Mouse (Mus musculus) frontal cortex, postnatal 14 days (tissue): Measurements from ENCODE around the gene Lrrk2.
A peak's percentile ranks its signal among the peaks of the same experiment; 100 is the strongest.

ENCODE experiments used
- DNase-seq, 2 experiments: peaks; one replicate each; pipeline ENCODE4 v3.0.0; 2022; ENCODE audit warnings: low spot score in 2 of 2

Gene Lrrk2

DNA sequence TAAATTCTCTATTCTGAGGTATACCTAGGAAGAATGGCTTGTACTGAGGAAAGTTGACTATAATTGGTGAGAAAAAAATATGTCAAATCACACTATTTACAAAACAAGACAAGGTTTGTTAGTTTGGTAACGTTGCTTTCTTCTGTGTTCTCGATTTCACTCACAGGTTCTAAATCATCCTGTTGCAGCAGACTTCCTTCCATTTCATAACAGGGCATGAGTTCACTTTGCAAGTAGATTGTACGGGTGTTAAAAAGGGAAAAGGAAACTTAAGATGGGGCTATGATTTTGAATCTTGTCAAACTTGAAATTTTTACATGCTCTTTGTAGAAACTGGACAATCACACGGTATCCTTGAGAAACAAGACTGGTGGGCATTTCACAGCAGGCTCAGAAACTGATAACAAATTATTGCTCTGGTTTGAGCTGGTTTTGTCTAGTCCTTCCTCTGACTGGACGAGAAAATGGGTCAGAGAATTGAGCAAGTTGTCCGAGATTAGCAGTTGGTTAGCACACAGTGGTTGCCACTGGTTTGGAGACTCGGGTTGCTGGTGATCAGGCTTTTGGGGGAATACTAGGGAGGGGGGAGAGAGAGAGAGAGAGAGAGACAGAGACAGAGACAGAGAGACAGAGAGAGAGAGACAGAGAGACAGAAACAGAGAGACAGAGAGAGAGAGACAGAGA is 13.0 kb downstream of the Lrrk2 start:
- DNase-seq, result no peak

DNA sequence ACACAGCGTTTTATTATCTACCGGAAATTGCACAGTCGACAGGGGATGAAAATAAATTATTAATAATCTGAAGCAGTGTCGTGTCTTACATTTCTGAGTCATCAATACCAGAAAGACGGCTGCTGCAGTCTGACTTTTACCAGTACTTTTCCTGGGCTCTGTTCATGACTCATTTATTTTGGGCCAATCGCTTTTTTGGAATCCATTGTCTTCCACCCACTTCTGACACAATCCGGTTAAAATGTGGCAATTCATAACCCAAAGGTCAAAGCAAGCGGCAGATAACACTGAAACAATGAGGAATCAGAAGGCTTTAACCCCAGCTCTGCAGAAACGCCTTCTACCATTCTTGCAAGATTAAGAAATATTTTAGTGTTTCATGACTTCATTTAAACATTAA is 17.7 kb downstream of the Lrrk2 start:
- no peak for DNase-seq

DNA sequence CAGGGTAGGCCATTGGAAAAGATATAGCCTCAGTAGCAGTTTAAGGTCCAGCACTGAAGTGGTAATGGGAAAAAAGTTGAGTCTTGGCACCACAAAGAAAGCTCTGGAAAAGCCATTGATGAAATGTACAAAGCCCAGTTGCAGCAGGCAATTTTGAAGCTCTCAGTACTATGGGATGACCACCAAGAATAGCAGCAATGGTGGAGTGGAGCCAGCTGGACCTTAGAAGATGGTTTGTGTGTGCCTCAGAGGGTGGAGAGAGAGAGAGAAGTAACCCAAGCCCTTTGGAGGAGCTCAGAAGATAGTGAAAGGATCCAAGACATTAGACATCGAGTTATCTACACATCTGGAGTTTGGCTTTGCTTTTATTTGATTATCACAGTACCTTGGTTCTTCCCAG is 20.1 kb downstream of the Lrrk2 start:
- no peak for DNase-seq

DNA sequence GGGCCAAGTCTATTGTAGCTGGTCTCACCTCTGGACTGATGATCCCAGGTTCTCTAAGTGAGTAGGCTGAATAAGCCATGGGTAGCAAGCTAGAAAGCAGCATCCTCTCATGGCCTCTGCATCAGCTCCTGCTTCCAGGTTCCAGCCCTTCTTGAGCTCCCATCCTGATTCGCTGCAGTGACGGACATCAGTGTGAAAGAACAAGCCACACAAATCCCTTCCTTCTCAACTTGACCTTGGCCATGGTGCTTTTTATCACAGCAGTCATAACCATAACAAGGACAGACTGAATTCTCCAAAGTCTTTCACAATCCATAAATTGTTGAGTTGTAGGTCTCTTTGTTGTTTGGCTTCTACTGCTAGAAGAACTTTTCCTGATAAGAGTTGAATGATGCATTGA is 20.9 kb downstream of the Lrrk2 start:
- no peak for DNase-seq

DNA sequence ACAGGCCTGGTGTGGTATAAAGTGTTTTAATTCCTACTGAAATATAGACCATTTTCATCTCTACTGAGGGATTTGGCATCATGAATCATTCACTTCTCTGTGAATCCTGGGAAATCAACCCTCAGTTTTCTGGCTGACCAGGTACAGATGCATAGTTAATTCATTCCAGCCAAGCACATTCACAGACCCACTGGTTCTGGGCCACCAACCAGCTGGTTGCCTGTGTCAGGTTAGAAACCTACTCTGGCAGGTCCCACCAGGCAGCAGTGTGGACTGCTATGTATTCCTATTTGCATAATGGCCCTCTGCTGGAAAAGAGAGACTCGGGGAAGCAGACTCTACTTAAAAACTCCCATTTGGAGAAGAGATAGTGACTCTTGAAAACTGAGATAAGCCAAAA is 27.9 kb downstream of the Lrrk2 start:
- DNase-seq, result no peak

DNA sequence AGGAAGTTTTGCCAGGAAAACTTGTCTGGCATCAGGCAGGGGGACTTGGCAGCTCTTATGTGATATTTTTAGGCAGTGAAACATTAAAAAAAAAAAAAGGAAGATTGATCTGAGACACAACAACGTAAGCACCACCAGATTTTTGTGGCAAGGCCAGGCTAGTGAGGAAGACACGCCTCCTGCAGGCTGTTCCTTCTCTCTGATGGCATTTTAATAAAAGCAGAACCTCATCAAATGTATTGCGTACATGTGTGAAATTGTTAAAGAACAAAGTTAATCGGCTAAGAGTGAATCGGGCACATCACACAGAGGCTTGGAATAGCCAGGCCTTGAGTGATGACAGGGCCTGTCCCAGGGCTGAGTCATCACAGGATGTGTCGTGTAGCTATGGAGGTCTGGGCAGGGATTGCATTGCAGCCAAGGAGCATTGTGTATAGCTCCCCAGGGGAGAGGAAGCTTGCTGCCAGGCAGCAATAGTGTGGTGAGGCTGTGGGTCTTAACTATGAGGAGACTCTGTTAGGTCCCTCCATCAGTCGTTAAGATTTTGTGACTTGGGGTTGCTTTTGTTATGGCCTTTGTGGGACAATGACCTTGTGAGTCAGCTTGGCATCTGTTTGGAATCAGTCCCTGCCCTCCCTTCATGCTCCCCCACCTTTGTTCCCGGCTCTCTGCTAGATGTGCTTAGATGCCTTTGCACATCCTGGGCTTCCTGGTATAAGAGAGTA is 30.2 kb downstream of the Lrrk2 start:
- DNase-seq, result no peak

DNA sequence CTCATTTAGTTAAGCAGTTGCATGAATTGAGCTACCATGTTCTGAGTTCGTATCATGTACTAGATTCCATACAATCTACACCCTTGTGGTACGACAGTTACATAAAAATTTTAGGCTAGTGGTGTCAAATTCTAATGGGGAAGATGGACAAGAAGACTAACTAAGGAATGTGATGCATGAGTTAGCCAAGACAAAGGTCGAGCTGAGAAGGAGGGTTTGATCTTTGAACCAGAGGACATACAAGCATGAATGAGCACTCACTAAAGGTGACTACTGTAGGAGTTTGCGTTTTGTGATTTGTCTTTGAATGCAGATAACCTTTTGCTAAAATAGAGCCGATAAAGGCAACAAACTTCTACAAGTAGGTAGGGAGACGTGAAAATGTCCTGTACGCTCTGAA is 31.1 kb downstream of the Lrrk2 start:
- no peak for DNase-seq

DNA sequence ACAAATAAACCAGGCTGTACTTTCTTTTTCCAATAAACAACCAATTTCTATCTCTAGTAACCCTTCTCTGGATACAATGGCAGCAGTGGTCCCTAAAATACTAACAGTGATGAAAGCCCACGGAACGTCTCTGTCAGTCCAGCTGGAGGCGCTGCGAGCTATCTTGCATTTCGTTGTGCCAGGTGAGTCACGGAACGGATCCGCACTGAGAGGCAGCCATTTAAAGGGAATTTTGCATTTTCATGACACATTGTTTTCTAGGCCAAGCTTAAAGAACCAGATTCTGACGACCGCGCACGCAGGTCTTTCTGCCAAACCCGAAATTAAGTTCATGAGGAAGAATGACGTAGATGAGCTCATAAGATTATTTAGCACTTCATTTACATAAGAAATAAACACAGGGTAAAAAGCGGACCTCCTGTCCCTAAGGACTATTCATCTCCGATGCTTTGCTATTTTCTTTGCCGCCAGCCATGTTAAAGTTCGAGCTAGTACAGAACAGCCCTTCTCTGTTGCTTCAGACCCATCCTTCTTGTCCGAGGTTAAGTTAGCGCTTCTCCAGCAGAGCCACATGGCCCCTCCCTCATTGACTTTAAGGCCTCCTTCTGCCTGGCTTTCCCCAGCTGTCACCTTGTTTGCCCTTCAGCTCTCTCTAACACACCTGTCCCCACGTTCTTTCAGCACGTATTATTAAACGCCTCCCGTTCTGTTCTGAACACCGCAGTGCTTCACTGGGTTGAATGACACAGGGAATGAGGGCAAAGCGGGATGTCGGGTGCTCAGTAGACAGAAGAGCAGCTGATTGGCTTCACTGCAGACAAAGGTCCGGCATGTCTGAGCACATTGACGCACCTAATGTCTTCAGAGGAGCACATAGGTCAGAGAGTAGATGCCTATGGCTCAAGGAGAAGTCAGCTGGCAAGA is 36.5 kb downstream of the Lrrk2 start:
- DNase-seq, result no peak

DNA sequence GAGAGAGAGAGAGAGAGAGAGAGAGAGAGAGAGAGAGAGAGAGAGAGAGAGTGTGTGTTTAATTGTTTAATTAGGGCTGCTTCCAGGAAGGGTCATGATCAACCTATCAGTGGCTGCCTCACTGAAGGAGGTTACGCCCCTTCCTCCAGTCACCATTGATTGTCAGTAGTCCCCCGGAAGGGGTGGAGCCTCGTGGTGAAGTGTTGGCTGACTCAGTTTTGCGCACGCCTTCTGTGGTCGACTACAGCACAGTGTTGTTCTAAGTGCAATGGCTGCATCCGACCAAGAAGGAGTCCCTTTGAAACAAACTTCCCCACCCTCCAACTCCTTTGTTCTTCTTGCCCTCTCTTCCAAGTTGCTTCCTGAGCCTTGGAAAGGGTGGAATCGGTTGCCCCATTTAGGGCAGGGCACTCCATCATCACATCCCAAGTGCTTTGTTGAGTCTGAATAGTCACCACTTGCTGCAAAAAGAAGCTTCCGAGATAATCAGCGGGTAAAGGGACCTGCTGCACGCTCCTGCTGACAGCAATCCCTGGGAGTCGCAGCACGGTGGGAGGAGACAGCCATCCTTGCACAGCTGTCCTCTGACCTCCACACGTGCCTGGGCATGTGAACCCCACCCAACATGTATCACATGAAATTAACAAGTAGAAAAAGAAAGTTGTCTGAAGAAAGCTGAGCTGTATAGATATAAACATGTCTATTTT is 62.4 kb downstream of the Lrrk2 start:
- DNase-seq, result no peak

DNA sequence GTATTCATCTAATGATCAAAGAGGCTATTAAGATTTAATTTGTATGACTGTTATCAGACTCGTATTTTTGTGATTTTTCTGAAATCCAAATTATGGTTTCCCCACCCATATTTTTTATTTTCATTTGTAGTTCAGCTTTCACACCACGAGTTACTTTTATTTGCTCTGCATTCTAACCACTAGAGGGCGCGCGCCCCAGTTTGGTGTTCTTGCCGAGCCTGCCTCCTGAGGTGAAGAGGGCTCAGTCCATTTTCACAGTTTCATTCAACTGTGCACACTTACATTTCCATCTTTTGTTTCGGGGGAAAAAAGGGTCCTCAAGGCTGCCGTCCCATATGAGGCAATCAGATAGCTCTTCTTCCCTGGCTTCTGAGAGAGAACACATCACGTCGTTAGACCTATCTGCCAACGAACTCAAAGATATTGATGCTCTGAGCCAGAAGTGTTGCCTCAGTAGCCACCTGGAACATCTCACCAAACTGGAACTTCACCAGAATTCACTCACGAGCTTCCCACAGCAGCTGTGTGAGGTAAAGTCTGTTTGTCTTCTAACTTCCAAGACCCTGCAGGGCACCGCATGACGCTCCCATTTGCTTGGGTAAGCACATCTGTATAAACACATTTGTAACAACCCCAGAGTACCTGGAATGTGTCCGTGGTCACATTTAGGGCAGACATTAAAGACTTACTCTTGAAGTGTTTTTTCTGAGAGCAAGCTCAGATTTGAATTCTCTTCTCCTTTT is 64.0 kb downstream of the Lrrk2 start:
- peak in 1 of 2 experiments; percentile 29 for DNase-seq

DNA sequence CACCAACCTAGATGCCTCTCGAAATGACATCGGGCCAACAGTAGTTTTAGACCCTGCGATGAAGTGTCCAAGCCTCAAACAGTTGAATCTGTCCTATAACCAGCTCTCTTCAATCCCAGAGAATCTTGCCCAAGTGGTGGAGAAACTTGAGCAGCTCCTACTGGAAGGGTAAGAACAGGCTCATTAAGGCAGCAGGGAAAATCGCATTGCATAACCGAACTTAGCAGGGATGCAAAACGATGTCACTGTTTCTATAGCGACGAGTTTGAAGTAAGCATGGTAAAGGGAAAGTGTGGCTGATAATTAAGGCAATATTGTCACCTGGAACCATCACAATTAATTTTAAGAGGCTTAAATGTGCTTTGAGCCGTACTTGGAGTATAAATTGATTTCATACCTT is 65.8 kb downstream of the Lrrk2 start:
- DNase-seq, result no peak

DNA sequence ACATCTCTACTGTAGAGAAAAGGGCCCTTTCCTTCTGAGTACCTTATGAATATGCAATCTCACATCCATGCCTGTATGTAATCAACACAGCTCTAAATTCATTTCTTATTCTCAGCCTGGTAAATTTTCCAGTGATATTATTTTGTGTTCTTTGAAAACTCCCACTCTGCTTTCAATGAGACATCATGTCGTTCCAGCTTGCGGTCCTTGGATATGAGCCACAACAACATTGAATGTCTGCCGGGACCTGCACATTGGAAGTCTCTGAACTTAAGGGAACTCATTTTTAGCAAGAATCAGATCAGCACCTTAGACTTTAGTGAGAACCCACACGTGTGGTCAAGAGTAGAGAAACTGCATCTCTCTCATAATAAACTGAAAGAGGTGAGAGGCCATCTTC is 72.5 kb downstream of the Lrrk2 start:
- no peak for DNase-seq

DNA sequence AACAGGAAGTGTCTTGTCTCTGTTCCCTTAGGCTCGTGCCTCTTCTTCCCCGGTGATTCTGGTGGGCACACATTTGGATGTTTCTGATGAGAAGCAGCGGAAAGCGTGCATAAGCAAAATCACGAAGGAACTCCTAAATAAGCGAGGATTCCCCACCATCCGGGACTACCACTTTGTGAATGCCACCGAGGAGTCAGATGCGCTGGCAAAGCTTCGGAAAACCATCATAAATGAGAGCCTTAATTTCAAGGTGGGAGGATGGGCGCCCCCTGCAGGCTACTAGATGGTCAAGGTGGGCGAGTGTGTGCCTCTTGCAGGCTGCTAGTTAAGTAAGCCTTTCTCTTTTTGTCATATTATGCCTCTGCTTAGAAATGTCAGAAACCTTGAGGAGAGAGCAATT is 79.1 kb downstream of the Lrrk2 start:
- peak; percentile 23 to 40 for DNase-seq

DNA sequence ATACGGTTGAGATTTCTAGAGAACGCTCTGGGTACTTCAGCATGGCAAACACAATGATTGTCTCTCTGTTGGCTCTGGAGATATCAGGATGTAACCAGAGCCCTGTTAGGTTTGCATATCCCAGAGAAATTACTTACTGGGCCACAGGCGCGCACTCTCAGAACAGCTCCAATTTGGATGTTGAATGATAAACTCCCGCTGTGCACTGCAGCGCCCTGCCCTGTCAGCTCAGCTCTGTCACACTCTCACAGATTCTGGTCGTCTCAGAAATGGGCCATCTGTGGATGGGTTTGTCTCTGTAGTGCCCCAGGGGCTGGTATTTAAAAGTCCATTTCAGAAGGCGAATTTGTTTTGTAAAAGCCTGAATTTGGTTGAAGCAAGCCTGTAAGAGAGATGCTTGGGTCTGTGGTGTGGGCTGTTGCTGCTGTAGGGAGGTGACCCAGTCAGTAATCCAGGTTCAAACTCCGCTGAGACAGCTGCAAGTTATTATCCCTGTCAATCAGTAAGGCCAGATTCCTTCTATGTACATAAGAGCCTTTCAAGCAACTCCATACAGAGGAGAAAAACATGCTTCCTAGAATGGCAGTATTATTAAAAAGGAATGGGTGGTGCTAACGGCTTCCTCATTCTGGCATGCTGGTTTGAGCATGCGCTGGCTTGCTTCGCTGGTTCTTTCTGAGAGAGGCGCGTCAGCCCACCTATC is 80.6 kb downstream of the Lrrk2 start:
- no peak for DNase-seq

DNA sequence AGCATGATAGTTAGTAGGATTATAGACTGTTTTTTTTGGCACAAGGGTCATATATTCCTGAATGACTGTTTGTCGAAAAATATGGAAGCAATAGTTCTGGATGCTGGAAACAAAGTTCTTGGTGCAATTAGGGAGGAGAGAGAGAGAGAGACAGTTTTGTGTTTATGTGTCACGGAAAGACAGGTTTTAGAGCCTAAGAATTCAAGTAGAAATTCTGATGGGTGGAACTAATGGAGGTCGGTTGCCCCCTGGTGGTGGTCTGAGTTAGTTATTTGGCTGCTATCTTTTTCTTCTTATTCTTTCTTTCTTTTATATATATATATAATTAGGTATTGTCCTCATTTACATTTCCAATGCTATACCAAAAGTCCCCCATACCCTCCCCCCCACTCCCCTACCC is 81.6 kb downstream of the Lrrk2 start:
- peak; percentile 13 to 52 for DNase-seq

DNA sequence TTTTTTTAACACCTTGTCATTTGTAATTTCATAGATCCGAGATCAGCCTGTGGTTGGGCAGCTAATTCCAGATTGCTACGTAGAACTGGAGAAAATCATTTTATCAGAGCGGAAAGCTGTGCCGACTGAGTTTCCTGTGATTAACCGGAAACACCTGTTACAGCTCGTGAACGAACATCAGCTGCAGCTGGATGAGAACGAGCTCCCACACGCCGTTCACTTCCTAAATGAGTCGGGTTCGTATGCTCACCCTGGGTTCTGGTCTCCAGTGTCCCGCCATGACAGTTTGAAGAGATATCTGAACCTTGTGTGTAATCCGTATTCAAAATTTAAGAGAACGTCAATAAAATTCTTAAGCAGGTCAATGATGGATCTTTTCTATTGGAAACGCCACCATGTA is 82.8 kb downstream of the Lrrk2 start:
- no peak for DNase-seq

DNA sequence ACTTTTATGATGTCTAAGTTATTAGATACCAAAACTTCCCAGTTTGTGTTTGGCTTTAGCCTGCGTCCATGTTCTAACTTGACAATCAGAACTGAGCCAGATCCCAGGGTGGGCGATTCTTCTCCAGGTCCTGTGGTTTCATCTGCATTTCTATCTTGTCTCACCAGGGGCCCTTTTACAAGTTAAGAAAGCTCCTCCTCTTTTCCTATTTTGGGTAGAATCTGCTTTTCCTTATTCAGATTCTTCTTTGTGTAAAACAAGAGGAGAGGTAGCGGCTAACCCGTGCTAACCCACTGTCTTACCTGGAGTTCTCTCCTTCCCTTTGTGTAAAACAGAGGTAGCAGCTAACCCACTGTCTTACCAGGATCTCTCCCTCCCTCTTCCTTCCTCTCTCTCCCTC is 99.1 kb downstream of the Lrrk2 start:
- DNase-seq, result no peak

DNA sequence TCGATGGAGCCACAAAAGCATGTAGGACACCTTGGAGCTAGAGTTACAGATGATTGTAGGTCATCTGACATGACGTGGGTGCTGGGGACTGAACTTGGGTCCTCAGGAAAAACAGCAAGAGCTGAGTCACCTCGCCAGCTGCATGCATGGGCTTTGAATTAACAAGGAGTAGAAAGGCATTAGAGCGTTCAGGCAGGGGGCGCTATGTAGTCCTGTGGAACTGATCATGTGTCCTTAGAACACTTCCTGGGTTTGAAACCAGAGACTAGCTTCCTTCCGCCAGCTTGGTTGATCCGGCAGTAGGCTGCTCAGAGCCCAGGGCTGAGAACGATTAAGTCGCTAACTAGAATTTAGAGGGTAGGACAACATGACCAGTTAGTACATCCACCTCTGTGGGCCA is 106.2 kb downstream of the Lrrk2 start:
- no peak for DNase-seq

DNA sequence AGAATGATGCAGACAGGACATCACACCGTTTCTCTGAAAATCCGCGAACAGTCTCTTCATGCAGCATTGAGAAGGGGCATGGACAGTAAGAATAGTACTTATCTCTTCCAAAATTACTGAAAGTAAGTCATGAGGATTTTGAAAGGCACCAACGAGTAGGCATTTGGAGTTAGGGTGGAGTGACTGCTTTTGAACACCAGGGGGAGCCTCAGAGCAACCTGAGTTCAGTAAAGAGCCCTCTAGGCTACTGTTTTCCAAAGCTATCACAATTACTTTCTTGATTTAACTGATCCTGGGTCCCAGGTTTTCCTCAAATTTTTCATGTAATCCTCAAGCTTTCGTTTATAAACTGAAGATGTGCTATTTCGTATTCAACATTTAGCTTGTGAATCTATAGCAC is 108.2 kb downstream of the Lrrk2 start:
- peak; percentile 22 to 52 for DNase-seq

DNA sequence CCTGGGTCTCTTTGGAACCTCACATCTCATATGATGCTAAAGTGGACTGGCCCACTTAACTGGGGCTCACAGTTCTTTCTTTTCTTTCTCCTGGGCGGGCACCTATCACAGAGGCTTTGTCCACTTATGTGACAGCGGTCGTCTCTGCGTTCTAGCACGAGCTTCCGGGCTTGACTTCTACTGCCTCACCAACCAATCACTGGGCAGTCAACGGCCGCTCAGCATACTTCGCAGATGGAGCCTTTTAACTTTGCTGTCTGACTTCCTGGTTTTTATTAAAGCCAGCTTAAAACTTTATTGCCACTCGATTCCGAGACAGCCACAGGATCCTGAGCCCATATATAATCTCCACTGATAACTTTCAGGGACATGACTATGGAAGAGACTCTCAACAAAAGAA is 115.4 kb downstream of the Lrrk2 start:
- DNase-seq, result no peak

DNA sequence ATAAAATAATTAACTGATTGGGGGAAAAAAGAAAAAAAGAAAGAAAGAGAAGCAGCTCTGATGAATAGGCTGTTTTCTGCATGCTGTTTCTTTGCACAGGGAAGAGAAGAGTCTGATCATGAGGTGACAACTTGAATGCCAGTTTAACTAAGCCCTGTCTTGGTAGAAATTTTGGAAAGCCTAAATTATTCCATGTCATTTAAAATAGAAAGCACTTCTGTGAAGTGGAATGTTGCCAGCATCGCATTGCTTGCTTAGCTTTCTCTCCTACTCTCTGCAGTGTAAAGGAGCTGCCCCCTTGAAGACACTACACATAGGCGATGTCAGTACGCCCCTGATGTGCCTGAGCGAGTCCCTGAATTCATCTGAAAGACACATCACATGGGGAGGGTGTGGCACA is 133.5 kb downstream of the Lrrk2 start:
- peak in 1 of 2 experiments; percentile 11 for DNase-seq
